Mouse (Mus musculus): ENCODE results near the gene Scrg1.
A peak's percentile ranks its signal among the peaks of the same experiment; 100 is the strongest.
"Not testable (repeated sequence)": the region's sequence is repeated elsewhere in the genome, so short reads cannot be mapped to it uniquely, and the experiment has no call there.

Gene Scrg1

DNA sequence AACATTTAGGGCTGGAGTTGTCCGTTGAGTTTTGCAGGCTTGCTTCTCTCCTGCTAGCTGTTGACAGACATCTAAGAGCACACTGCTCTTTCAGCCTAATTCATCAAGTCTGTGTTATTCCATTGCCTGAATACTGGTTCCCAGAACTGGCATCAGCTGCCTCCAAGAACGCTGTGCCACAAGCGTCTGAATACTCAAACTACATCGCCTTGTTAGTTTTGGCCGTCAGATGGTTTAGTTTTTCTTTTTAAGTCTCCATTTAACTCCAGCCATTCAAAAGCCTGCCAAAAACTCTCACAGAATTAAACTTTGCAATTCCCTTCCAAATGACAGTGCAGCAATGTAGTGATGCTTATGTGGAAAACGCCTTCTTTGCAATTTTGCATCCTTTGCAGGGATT, 1.4 kb downstream of the Scrg1 start:
- DNase-seq (ENCODE audit: low spot score in 2 of 2): no peak

DNA sequence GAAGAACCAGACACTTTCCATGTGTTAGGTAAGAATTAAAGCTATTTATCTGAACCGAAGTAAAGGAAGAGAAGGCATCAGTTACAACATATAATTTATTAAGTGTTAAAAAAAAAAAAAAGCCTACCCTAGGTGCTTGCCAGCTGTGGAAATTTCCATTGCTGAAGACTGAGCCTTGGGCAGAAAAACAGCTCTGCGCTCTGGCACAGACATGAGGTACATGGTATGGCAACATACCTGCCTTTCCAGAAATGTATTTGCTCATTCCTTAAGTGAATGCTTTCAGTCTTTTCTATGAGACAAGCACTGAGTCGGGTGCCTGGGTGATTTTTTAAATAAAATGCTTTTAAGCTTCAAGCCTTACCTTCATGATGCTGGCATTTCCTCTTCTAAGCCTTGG, 2.2 kb downstream of the Scrg1 start:
- no peak for DNase-seq (ENCODE audit: low spot score in 2 of 2)

DNA sequence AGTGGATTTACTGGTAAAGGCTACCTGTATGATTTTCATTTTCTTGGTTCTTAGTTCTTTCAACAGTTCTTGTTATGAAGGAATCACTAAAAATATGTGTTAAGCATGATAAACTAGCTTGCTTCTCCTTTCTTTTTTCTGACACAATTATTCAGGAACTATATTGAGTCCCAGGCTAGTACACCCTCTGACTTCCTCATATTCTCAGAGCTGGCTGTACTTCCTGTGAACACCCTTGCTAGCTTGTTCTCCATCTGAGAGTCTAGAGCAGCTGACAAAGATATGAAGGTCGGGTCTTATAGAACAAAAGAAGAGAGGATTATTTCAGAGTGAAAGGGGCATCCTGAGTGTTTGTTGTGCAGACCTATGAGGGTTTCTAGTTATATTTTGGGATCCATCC, 7.1 kb downstream of the Scrg1 start:
- no peak for DNase-seq (ENCODE audit: low spot score in 2 of 2)

DNA sequence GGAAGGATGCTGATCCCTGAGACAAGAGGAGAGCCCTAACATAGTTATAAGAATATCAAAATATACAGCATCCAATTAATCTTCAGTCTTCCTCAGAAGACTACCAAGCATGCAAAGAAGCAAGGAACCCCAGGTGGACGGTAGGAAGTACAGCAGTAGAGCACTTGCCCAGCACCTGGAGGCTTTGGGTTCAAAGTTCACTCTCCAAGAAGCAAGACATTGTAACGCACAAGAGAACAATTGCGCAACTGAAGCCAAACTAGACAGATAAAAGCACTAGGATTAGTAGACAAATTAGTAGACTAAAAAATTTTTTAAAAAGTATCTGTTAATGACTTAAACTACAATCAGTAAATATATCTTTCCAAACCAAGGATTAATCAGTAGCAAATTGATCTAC, 8.0 kb downstream of the Scrg1 start:
- no peak for DNase-seq (ENCODE audit: low spot score in 2 of 2)

DNA sequence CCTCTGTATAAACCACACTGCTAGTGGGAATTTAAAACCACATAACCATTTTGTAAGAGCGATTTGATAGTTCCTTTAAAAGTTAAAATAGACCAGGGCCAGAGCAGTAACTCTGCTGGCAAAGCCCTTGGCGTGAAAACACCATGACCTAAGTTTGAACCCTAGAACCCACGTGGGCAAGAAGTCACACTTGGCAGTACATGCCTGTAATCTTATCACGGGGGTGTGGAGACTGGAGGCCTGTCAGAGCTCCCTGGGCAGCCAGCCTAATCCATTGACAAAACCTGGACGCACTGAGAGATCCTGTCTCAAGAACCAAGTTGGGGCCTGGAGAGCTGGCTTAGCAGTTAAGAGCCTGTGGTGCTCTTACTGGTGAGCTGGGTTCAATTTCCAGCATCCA, 12.9 kb downstream of the Scrg1 start:
- DNase-seq (ENCODE audit: low spot score in 2 of 2): no peak

DNA sequence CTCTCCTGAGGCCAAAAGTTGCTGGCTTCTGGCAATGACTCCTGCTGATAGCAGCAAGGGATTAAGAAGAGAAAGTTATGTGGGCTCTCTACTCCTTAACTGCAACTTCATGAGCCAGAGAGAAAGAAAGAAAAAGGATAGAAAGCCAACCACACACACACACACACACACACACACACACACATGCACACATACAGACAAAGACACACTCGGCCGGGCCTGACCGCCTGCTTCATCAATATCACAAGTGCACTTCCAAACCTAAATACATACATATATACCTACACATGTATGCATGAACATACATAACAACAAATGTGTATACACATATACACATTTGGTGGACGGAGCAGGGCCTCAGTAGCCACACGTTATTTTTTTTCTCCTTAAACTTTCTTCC, 15.1 kb downstream of the Scrg1 start:
- DNase-seq (ENCODE audit: low spot score in 2 of 2): no peak

DNA sequence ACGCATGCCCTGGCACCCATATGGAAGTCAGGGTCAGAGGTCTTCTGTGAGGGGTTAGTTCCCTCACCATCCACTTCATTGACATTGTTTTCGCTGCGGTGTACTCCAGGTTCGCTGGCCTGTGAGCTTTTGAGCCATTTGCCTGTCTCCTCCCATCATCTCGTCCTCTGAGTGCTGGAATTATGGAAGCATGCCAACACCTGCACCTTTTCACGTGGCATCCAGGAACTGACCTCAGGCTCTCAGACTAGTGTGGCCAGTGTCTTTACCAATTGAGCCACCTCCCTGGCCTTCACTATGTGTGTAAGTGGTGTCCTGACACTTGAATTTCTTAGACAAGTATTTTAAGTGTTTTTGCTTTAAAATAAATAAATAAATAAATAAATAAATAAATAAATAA, 18.0 kb downstream of the Scrg1 start:
- DNase-seq (ENCODE audit: low spot score in 2 of 2): no peak

DNA sequence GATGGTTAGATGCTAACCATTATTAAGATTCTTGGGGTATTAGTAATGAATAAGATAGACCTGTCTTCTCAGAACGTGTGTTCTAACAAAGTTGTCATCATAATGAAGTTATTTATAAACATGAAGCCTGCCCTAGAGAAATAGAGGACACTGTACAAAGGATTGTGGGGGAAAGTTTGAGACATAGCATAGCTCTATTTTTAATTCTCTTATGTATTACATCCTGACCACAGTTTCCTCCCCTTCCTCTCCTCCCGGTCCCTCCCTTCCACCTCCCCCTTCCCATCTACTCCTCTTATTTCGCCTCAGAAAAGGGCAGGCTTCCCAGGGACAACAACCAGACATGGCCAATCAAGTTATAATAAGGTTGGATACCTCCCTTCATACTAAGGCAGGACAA, 22.7 kb downstream of the Scrg1 start:
- DNase-seq (ENCODE audit: low spot score in 2 of 2): no peak

DNA sequence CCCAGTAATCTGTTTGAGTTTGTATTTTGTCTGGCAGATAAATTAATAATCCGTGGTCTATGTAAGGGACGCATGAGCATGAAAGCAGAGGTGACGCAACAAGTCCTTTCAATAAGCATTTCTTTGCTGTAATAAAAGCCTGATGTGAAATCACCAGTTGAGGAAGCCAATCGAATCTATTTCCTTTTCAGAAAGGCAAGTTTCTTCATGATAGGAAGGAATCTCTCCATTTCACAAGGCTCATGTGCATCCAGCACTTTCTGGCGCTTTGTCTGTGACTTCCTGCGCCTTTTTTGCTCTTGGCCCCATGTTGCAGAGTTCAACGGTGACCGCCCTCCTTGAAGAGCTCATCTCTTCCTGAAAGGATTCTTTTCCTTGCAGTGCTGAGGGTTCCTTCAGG, 24.0 kb downstream of the Scrg1 start:
- no peak for DNase-seq (ENCODE audit: low spot score in 2 of 2)

DNA sequence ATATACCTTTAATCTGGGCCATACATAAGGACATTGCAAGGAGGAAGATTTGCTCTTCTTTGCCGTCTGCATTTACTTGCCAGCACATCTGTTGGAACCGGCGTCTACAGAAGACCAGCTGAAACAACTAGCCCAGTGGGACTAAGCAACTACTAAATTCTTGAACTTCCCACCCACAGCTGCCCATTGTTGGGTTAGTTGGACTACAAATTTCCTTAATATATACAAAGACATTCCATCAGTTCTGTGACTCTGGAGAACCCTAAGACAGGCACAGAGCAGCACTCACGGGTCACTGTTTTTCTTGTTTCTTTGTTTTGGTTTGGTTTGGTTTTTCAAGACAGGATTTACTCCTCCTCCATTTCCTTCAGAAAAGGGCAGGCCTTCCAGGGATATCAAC, 24.9 kb downstream of the Scrg1 start:
- no peak for DNase-seq (ENCODE audit: low spot score in 2 of 2)

DNA sequence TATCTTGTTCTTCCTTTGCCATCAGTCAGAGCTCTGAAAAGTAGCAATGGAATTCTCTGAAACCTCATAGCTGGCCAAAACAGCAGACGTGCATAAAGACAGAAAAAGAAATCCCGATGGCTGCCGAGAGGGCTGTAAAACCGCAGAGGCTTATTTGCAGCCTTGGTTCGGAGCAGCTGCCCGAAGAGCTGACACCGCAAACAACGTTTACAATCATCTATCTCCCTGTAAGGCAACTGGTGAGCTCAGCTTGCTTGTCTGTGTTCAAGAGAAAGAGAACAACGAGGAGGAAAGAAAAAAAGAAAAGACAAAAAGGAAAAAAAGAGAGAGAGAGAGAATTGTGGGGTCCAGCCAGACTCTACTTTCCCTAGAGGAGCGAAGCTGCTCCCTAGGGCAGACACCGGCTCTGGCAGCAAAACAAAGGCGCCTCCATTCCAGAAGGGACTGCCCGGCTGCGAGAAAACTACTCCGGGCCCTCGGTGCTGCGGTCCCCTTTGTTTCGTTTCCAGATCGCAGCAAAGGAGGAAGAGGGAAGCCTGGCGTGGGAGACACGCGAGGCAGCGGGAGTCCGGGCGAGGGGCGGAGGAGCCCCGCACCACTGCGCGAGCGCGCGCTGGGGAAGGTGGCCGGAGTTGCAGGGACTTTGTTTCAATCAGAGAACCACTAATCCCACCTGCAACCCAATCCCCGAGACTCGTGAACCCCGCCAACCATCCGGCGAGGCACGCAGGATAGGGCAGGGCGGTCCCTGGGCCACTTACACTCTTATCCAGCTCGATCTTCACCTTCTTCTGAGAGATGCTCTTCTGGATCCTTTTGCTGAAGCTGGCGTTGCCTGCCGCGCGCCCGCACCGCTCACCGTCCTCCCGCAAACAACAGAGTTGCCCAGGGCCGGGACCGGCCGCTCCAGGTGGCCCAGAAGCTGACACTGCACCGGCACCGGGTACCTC, 31.0 kb downstream of the Scrg1 start:
- DNase-seq (ENCODE audit: low spot score in 2 of 2): peak; percentile 16 to 31

DNA sequence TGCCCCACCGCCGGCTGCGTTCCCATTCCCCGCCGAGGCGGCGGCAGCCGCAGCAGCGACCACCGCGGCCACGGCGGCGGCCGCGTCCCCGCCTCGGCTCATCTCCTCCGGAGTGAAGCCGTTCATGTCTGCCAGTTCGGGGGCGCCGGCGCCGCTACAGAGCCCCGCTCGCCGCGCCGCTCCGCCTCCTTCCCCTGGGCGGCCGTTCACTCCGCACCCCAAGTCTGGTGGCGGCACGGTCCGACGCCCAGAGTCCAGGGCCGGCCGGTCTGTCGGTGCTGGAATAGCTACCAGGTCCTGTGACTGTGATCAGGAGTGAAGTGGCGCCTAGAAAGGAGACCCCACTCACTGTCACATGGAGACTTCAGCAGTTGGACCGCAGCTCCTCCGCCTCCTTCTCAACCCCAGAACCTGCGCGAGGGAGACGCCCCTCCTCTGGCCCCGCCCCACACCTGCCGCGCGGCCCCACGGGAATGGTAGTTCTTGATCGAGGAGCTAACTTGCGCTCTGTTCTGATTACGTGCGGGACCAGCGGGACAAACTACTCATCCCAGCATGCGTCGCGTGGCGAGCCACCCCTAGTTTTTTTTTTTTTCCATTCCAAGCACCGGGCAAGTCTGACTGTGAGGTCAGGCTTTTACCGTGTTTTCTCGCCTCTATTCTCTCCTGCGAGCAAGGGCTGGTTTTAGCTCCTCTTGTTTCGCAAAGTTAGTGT, 31.9 kb downstream of the Scrg1 start, which contains the start of gene Sap30:
Gene Sap30, minus strand, starts transcription at position 420 of the 715 bp plus-strand sequence.
- peak; percentile 97 to 98 for DNase-seq (ENCODE audit: low spot score in 2 of 2)

DNA sequence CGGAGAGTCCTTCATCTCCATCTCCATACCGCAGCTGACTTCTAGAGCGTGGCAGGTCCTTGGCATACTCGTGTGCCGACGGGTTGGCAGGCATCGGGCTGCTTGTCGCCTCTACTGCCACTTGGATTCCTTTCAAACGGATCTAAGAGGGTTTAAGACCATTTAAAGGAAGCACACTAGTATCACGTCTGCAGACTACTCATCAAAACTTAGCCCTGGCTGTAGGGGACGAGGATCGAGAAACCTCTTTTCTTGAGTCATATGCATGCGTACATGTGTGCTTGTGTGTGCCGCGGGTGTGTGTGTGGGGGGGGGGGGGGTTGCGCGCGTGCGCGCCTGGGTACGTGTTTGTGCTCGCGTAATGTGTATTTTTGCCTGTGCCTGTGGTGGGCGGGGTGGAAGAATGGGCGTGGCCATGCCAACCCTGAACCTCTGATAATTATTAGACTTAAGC, 32.6 kb downstream of the Scrg1 start:
- peak; percentile 62 to 64 for DNase-seq (ENCODE audit: low spot score in 2 of 2)

DNA sequence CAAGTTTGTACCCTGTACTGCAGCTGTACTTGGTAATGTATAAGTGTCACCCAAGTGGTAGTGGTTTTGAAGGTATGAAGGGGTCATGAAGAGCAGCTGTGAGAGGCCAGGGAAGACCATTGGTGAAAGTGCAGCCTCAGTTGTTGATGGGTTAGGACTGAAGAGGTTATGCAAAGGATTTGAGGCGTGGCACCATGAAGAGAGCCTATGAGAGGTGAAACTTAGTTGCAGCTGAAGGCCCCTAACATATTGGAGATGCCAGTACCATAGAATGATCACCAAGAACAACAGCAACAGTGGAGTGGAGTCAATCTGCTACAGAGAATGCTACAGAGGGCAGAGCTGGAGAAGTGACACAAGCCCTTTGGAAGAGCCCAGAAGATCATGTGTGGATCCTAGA, 33.6 kb downstream of the Scrg1 start:
- no peak for DNase-seq (ENCODE audit: low spot score in 2 of 2)

DNA sequence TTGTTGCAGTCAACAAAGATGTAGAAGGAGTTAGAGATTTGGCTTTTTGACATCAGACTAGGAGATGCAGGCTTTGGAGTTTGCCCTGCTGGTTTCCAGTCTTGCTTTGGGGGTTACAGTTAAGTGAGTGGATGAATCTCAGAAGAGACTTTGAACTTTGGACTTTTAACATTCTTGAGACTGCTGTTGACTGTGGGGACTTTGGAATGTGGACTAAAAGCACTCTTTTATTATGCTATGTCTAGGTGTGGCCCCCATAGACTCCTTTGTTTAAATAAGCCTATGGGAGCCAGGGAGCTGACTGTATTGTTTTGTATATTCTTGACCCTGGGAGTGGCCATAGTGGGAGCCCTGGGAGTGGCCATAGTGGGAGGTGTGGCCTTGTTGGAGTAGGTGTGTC, 34.2 kb downstream of the Scrg1 start:
- no peak for DNase-seq (ENCODE audit: low spot score in 2 of 2)

DNA sequence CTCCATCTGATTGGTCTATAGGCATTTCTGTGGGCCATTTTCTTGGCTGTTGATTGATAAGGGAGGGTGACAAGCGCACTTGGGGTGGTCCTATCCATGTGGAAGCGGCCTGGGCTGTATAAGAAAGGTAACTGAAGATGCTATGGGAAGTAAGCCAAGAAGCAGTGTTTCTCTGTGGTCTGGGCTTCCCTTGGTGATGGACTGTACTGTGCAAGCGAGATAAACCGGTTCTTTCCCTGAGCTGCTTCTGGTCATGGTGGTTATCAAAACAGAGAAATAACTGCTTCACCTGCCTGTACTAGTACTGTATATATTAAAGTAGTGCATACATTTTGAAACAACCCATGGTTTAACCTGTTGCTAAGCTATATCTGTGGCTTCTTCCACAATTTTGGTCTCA, 36.1 kb downstream of the Scrg1 start:
- no peak for DNase-seq (ENCODE audit: low spot score in 2 of 2)

DNA sequence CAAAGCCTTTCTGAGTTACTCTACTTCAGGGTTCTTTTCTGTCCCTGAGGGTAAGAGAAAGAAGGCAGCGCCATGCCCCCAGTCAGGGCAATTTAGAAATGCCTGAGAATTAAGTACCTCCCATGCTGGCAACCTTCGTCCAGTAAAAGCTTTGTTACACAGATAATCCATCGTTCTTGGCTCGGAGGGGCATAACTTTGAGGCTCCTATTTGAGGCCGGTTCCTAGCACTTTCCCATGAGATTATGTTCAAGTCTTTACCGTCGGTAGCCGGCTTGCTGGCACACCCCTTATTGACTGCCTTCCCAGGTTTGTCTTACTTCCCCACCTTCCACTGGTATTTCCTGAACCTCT, 42.7 kb downstream of the Scrg1 start:
- DNase-seq (ENCODE audit: low spot score in 2 of 2): no peak

DNA sequence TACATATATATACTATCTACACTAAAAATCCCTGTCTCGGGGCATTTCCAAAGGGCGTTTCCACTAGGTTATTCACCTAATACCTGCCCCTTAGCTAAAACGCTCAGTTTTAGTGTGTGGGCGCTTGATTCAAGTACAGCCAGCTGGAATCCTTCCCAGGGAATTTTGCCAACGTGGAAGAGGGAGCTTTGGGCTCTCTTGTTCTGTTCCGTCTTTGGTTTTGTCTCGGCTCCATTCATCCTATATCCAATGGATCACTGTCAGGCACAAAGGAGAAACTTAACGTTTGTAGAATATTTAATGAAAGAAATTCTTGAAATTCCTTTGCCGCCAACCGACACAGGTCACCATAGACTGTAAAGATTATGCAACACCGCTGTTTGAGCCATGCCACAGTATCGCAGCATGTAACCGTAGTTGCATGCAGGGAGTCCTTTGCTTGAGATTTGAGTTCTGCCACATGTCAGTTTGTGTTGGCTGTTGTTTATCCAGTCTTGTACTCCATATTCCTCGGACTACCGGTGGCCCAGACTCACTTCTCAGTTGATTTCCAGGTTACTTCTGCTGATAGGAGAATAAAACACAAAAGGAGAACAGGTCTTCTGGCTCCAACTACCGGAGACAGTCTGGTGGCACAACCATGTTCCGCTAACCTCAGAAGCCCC, 43.3 kb downstream of the Scrg1 start:
- DNase-seq (ENCODE audit: low spot score in 2 of 2): no peak

DNA sequence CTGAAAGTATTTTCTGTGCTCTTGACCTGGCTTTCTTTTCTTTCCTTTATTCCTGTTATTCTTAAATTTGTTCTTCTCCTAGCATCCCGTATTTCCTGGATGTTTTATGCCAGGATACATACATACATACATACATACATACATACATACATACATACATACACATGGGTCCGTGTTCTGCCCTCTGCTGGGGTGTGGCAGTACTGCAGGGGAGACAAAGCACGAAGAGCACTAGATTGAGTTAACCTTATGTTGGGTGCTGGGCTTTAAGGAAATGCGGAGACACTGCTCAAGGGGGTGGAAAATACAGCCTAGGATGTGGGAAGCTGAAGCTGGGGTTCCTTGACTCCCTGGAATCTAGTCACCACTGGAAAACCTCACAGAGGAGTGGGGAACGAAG, 47.9 kb downstream of the Scrg1 start:
- peak; percentile 71 to 79 for DNase-seq (ENCODE audit: low spot score in 2 of 2)

DNA sequence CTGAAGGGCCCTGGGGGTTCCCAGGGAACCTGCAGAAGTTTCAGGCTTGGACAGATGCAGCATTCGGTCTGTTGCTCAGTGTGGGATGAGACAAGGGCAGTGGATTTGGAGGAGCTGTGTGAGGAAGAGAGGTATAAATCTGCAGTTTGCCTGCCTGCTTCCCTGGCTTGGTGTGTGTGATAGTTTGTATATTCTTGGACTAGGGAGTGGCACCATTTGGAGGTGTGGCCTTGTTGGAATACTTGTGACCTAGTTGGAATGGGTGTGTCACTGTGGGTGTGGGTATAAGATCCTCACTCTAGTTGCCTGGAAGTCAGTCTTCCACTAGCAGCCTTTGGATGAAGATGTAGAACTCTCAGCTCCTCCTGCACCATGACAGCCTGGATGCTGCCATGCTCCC, 49.8 kb downstream of the Scrg1 start:
- not testable (repeated sequence) for DNase-seq (ENCODE audit: low spot score in 2 of 2)

DNA sequence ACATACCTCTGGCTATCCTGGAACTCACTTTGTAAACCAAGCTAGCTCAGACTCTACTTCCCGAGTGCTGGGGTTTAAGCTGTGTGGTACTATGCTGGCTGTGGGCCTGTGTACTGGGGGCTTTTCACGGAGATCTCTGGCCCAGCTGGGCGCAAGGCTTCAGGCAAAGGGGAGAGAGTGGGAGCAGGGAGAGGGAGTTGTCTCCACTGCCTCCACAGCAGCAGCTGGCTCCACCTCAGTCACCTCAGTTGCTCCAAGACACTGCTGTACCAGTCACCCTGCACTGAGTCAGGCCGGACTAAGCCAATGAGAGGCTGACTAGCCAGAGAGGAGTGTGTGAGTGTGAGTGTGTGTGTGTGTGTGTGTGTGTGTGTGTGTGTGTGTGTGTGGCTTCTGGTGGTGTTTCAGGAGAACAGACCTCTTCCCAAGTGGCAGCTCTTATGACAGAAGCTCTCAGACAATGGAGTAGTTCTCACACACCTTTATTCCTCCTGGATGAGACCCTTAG, 51.9 kb downstream of the Scrg1 start:
- no peak for DNase-seq (ENCODE audit: low spot score in 2 of 2)

DNA sequence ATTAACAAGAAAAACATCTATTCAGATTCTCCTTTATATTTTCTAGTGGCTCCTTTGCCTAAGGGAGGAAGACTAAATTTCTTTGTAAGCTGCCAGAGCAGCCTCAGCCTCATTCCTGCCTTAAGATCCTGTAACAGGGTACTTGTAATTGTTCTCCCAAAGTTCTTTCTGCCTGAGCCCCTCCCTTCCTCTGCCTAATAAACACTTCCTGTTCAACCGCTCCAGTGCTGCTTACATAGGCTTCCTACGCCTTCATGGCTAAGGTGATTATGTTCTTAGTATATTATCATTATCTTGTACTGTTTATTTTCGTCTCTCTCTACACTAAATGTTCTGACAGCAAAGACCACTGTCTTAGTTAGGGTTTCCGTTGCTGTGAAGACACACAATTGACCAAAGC, 52.9 kb downstream of the Scrg1 start:
- DNase-seq (ENCODE audit: low spot score in 2 of 2): no peak

Measured in spleen, postnatal 14 days (tissue).